In genomic region chr3:129798551-129798950, GRCm38 (mm10) we compare ENCODE assay signal across 26 mouse cellular contexts. TPM values are rescaled to one million over a fixed set of nuclear protein-coding genes. Genes with fewer than 3 reads are reported as not detected.
"Had no signal": no experiment of that assay in that cellular context is flagged by ENCODE, and none has a peak within 500 bp of the region (broad histone marks: within the 10 kb centered on the region; RNA-seq: fewer than 3 reads in every experiment).

No protein-coding gene starts in this region.

- H3K4me2 ChIP-seq: lung, embryonic 14.5 days; midbrain, embryonic 12.5 days; neural tube, embryonic 13.5 days; neural tube, embryonic 15.5 days had no signal

- H3K9me3 ChIP-seq: midbrain, embryonic 10.5 days; midbrain, embryonic 12.5 days; neural tube, embryonic 13.5 days; neural tube, embryonic 15.5 days had no signal

- H3K4me3 ChIP-seq: midbrain, embryonic 10.5 days; midbrain, embryonic 12.5 days; myocyte; neural tube, embryonic 13.5 days; neural tube, embryonic 15.5 days had no signal

- H3K27ac ChIP-seq: midbrain, embryonic 10.5 days; midbrain, embryonic 12.5 days; neural tube, embryonic 13.5 days; neural tube, embryonic 15.5 days had no signal

- H3K9ac ChIP-seq: lung, embryonic 14.5 days; midbrain, embryonic 12.5 days; neural tube, embryonic 13.5 days; neural tube, embryonic 15.5 days had no signal

- ATAC-seq: midbrain, embryonic 16.5 days had no signal

- DNase-seq: lung, embryonic 14.5 days; lung, postnatal 10 days; lung, postnatal 4 days; midbrain, embryonic 14.5 days; retina, postnatal 1 day; right cerebral cortex, adult 18-20 months; right cerebral cortex, postnatal 25 days; right cerebral cortex, postnatal 4 days; spleen, adult 18-20 months; thymus, adult 18-20 months; thymus, postnatal 14 days; thymus, postnatal 36 days had no signal

- H3K36me3 ChIP-seq: midbrain, embryonic 10.5 days; midbrain, embryonic 12.5 days; neural tube, embryonic 13.5 days; neural tube, embryonic 15.5 days had no signal

- H3K4me1 ChIP-seq: midbrain, embryonic 10.5 days; midbrain, embryonic 12.5 days; neural tube, embryonic 13.5 days; neural tube, embryonic 15.5 days had no signal

- H3K27me3 ChIP-seq: midbrain, embryonic 12.5 days; neural tube, embryonic 13.5 days; neural tube, embryonic 15.5 days had no signal

RNA-seq across cellular contexts. Expression of gene Lrit3, which starts 5.3 kb away (rescaled TPM):
- total RNA-seq: megakaryocyte-erythroid progenitor cell, adult 5-6 weeks had no signal
- polyA plus RNA-seq: lung, embryonic 14.5 days; lung, embryonic 16.5 days; midbrain, embryonic 10.5 days; midbrain, embryonic 12.5 days; midbrain, embryonic 14.5 days; midbrain, embryonic 16.5 days; myocyte; neural tube, embryonic 11.5 days; neural tube, embryonic 13.5 days; neural tube, embryonic 15.5 days; small intestine, adult 2 months; stomach, embryonic 16.5 days; thymus, postnatal 0 days had no signal

RNA-seq across cellular contexts. Expression of gene Rrh, which starts 23.8 kb away (rescaled TPM):
- polyA plus RNA-seq: lung, embryonic 16.5 days; midbrain, embryonic 12.5 days; myocyte; neural tube, embryonic 11.5 days; neural tube, embryonic 15.5 days; small intestine, adult 2 months; stomach, embryonic 14.5 days; stomach, embryonic 16.5 days; thymus, postnatal 0 days had no signal

RNA-seq across cellular contexts. Expression of gene Cfi, which starts 37.1 kb away (rescaled TPM):
- total RNA-seq: megakaryocyte, adult 5-6 weeks; megakaryocyte-erythroid progenitor cell, adult 5-6 weeks had no signal
- polyA plus RNA-seq: myocyte; neural tube, embryonic 11.5 days had no signal
